Mouse (Mus musculus) G1E (cell line): ENCODE measurements around the gene Cdc37l1.

Source experiments
- CTCF ChIP-seq: IDR thresholded peaks from 2 replicates; pipeline ENCODE4 v1.5.1; 2012; ENCODE audit warnings: low read depth, low read length, inconsistent platforms, mixed read lengths
- GATA1 ChIP-seq: IDR thresholded peaks from 2 replicates; pipeline ENCODE4 v1.6.1; 2012; ENCODE audit warnings: borderline replicate concordance, low read length, inconsistent platforms, mixed read lengths
- GATA2 ChIP-seq: IDR thresholded peaks from 2 replicates; pipeline ENCODE4 v1.6.1; 2012; ENCODE audit warnings: low read depth, low read length, inconsistent platforms, borderline replicate concordance
- POLR2AphosphoS5 ChIP-seq: IDR thresholded peaks from 2 replicates; pipeline ENCODE4 v1.6.1; 2012; ENCODE audit warnings: low read depth, low read length, inconsistent platforms; ENCODE audit not compliant: insufficient replicate concordance
- TAL1 ChIP-seq: conservative IDR thresholded peaks from 2 replicates; pipeline ENCODE4 v1.6.1; 2012; ENCODE audit warnings: low read depth, low read length, inconsistent platforms, mixed read lengths

GRCm38 (mm10) chr19:29069195-29069594 lies 79.0 kb downstream of the Cdc37l1 start:
- TF ChIP-seq CTCF: no peak
- TF ChIP-seq POLR2AphosphoS5: no peak
- no peak for TF ChIP-seq GATA1
- TF ChIP-seq TAL1: no peak
- no peak for TF ChIP-seq GATA2
